Mouse (Mus musculus): Measurements from ENCODE around the gene Jmjd6.

GRCm38 (mm10) chr11:116838936-116839335 is 4.3 kb downstream of the Jmjd6 start:
- TF ChIP-seq POLR2A (IDR thresholded peaks at IDR 0.05; ENCODE audit: borderline replicate concordance, extremely low read depth, insufficient read depth, insufficient read length, poor library complexity, severe bottlenecking) (no peak), CTCF (IDR thresholded peaks at IDR 0.05; ENCODE audit: borderline replicate concordance, extremely low read depth, insufficient read depth, insufficient read length) (no peak)
